In genomic region chr14:51144451-51144850, GRCm38 (mm10) we compare ENCODE assay signal across 35 mouse cellular contexts. TPM values are rescaled to one million over a fixed set of nuclear protein-coding genes. Genes with fewer than 3 reads are reported as not detected.
DNase-seq lines count a peak whose midpoint lies in the region; ATAC-seq and TF ChIP-seq lines count a peak whose summit lies in the region.
"Had no signal": no experiment of that assay in that cellular context is flagged by ENCODE, and none has a peak within 500 bp of the region (broad histone marks: within the 10 kb centered on the region; RNA-seq: fewer than 3 reads in every experiment).

No protein-coding gene starts in this region.

- no peak overlapping the region for H3K9ac ChIP-seq in heart, adult 2 months (ENCODE audit: low read depth, low read length)
- 0 out of 2 replicates have a peak overlapping the region, but pooled peaks have one; percentile 14 for H3K9ac ChIP-seq in liver, embryonic 12.5 days
- peak overlapping the region; percentile 56 for H3K9ac ChIP-seq in liver, embryonic 14.5 days (replicated peaks)
- H3K9ac ChIP-seq in liver, postnatal 0 days (replicated peaks): no peak overlapping the region
- no peak overlapping the region for H3K9ac ChIP-seq in forebrain, embryonic 11.5 days (ENCODE audit: low read length)
- H3K9ac ChIP-seq: embryonic facial prominence, embryonic 12.5 days; embryonic facial prominence, embryonic 15.5 days; forebrain, postnatal 0 days; hindbrain, embryonic 12.5 days; hindbrain, embryonic 15.5 days had no signal

- H3K4me1 ChIP-seq in heart, adult 2 months (ENCODE audit: control insufficient read depth, insufficient read depth, low read length): peaks cover 1% of the 10 kb centered on the region; the same call in 1 of the 2 replicates
- peaks cover 93% of the 10 kb centered on the region for H3K4me1 ChIP-seq in liver, embryonic 12.5 days
- H3K4me1 ChIP-seq in liver, embryonic 14.5 days (replicated peaks; ENCODE audit: control insufficient read depth in 2 of 2, insufficient read depth in 2 of 2, low read length in 1 of 2): peaks cover 75 to 79% of the 10 kb centered on the region in 2 experiments
- H3K4me1 ChIP-seq in liver, postnatal 0 days (ENCODE audit: insufficient read depth): peaks cover 32% of the 10 kb centered on the region
- H3K4me1 ChIP-seq in forebrain, embryonic 11.5 days (replicated peaks; ENCODE audit: control insufficient read depth, insufficient read depth, low read length): no peaks in the 10 kb centered on the region
- H3K4me1 ChIP-seq: embryonic facial prominence, embryonic 12.5 days; embryonic facial prominence, embryonic 15.5 days; hindbrain, embryonic 15.5 days had no signal

- H3K27me3 ChIP-seq in heart, adult 2 months (ENCODE audit: control insufficient read depth, insufficient read depth, low read length): no peaks in the 10 kb centered on the region
- no peaks in the 10 kb centered on the region for H3K27me3 ChIP-seq in liver, embryonic 12.5 days (replicated peaks)
- H3K27me3 ChIP-seq in liver, embryonic 14.5 days (ENCODE audit: control insufficient read depth, insufficient read depth, low read length): no peaks in the 10 kb centered on the region
- H3K27me3 ChIP-seq in liver, postnatal 0 days (ENCODE audit: insufficient read depth, low read length): no peaks in the 10 kb centered on the region
- H3K27me3 ChIP-seq in forebrain, embryonic 11.5 days (ENCODE audit: control insufficient read depth, insufficient read depth, low read length): no peaks in the 10 kb centered on the region
- H3K27me3 ChIP-seq: embryonic facial prominence, embryonic 12.5 days; embryonic facial prominence, embryonic 15.5 days; hindbrain, embryonic 12.5 days; hindbrain, embryonic 15.5 days had no signal

- TF ChIP-seq EP300 in heart, adult 2 months (IDR thresholded peaks at IDR 0.05; ENCODE audit: insufficient read depth, low read depth, low read length): no peak
- TF ChIP-seq EP300 in liver, embryonic 14.5 days (IDR thresholded peaks at IDR 0.05; ENCODE audit: low read depth): no peak
- TF ChIP-seq EP300 in liver, postnatal 0 days (IDR thresholded peaks at IDR 0.05; ENCODE audit: low read depth): no peak

- TF ChIP-seq POLR2A in heart, adult 2 months (IDR thresholded peaks at IDR 0.05; ENCODE audit: insufficient read depth, low read depth, low read length): no peak

- intact Hi-C loops in heart, adult 2 months (cut with DNase I): no loop called here

- ATAC-seq in liver, embryonic 12.5 days: no peak
- no peak for ATAC-seq in liver, embryonic 14.5 days (ENCODE audit: insufficient read depth)
- no peak for ATAC-seq in liver, postnatal 0 days
- ATAC-seq in megakaryocyte, adult 5-6 weeks (ENCODE audit: poor library complexity, severe bottlenecking): no peak
- ATAC-seq in forebrain, embryonic 11.5 days (replicated peaks; ENCODE audit: low FRiP score): no peak
- ATAC-seq: CD4-positive, CD25-positive, alpha-beta regulatory T cell, adult 4 months; forebrain, embryonic 14.5 days; forebrain, postnatal 0 days had no signal

- no peaks in the 10 kb centered on the region for H3K9me3 ChIP-seq in liver, embryonic 12.5 days (replicated peaks)
- no peaks in the 10 kb centered on the region for H3K9me3 ChIP-seq in liver, embryonic 14.5 days (ENCODE audit: control insufficient read depth, low read length)
- H3K9me3 ChIP-seq in liver, postnatal 0 days (ENCODE audit: low read length): no peaks in the 10 kb centered on the region
- no peaks in the 10 kb centered on the region for H3K9me3 ChIP-seq in forebrain, embryonic 11.5 days (ENCODE audit: control insufficient read depth, low read length)
- H3K9me3 ChIP-seq: embryonic facial prominence, embryonic 12.5 days; embryonic facial prominence, embryonic 15.5 days; forebrain, embryonic 10.5 days; hindbrain, embryonic 12.5 days; hindbrain, embryonic 15.5 days had no signal

- WGBS in heart, adult 2 months: 98% methylated on average over 4 of the region's 4 CpGs
- whole genome bisulfite sequencing in liver, embryonic 12.5 days (ENCODE audit: insufficient replicate concordance): 86% methylated on average over 4 of the region's 4 CpGs
- WGBS in liver, embryonic 14.5 days (ENCODE audit: insufficient replicate concordance): 85% methylated on average over 4 of the region's 4 CpGs
- 95% methylated on average over 4 of the region's 4 CpGs for WGBS in liver, postnatal 0 days (ENCODE audit: insufficient replicate concordance)
- WGBS in forebrain, embryonic 11.5 days: 97% methylated on average over 4 of the region's 4 CpGs

- no peak for TF ChIP-seq CTCF in heart, adult 2 months (IDR thresholded peaks at IDR 0.05)
- no peak for TF ChIP-seq CTCF in liver, embryonic 14.5 days (IDR thresholded peaks at IDR 0.05; ENCODE audit: low read depth)
- no peak for TF ChIP-seq CTCF in liver, postnatal 0 days (IDR thresholded peaks at IDR 0.05; ENCODE audit: low read depth)

- H3K79me2 ChIP-seq in heart, adult 2 months (replicated peaks; ENCODE audit: control insufficient read depth, insufficient read depth, low read length): no peaks in the 10 kb centered on the region

- H3K36me3 ChIP-seq in heart, adult 2 months (ENCODE audit: control insufficient read depth, insufficient read depth, low read length): peaks cover 4% of the 10 kb centered on the region
- H3K36me3 ChIP-seq in liver, embryonic 12.5 days: no peaks in the 10 kb centered on the region
- H3K36me3 ChIP-seq in liver, embryonic 14.5 days (replicated peaks; ENCODE audit: control insufficient read depth, insufficient read depth, low read depth): no peaks in the 10 kb centered on the region
- H3K36me3 ChIP-seq in liver, postnatal 0 days (replicated peaks; ENCODE audit: insufficient read depth, low read length): no peaks in the 10 kb centered on the region
- no peaks in the 10 kb centered on the region for H3K36me3 ChIP-seq in forebrain, embryonic 11.5 days (ENCODE audit: control insufficient read depth, insufficient read depth, low read length)
- H3K36me3 ChIP-seq: embryonic facial prominence, embryonic 12.5 days; embryonic facial prominence, embryonic 15.5 days; forebrain, embryonic 10.5 days; hindbrain, embryonic 12.5 days; hindbrain, embryonic 15.5 days had no signal

- H3K4me3 ChIP-seq in heart, adult 2 months: no peak overlapping the region
- H3K4me3 ChIP-seq in liver, embryonic 12.5 days: no peak overlapping the region
- H3K4me3 ChIP-seq in liver, embryonic 14.5 days (ENCODE audit: insufficient read depth in 1 of 2, low read depth in 2 of 2, low read length in 2 of 2): no peak overlapping the region
- no peak overlapping the region for H3K4me3 ChIP-seq in liver, postnatal 0 days (ENCODE audit: low read depth, low read length)
- H3K4me3 ChIP-seq in forebrain, embryonic 11.5 days (ENCODE audit: low read depth, low read length): no peak overlapping the region
- H3K4me3 ChIP-seq: embryonic facial prominence, embryonic 12.5 days; embryonic facial prominence, embryonic 15.5 days; forebrain, embryonic 10.5 days; gastrocnemius, adult 2 months; hindbrain, embryonic 12.5 days; hindbrain, embryonic 15.5 days had no signal

- peak overlapping the region; percentile 44 for H3K4me2 ChIP-seq in liver, embryonic 12.5 days
- H3K4me2 ChIP-seq in liver, embryonic 14.5 days (ENCODE audit: low read depth): peak overlapping the region; percentile 62
- H3K4me2 ChIP-seq in liver, postnatal 0 days (ENCODE audit: low read depth, low read length): no peak overlapping the region
- no peak overlapping the region for H3K4me2 ChIP-seq in forebrain, embryonic 11.5 days (ENCODE audit: low read depth, low read length, severe bottlenecking)
- H3K4me2 ChIP-seq: embryonic facial prominence, embryonic 12.5 days; embryonic facial prominence, embryonic 15.5 days; heart, embryonic 11.5 days; hindbrain, embryonic 12.5 days; hindbrain, embryonic 15.5 days had no signal

- H3K27ac ChIP-seq in heart, adult 2 months: no peak overlapping the region; the same call in 1 of the 2 replicates
- peak overlapping the region; percentile 89 for H3K27ac ChIP-seq in liver, embryonic 12.5 days
- H3K27ac ChIP-seq in liver, embryonic 14.5 days: peak overlapping the region; percentile 97
- peak overlapping the region; percentile 77 for H3K27ac ChIP-seq in liver, postnatal 0 days (ENCODE audit: low read depth)
- H3K27ac ChIP-seq in forebrain, embryonic 11.5 days (ENCODE audit: low read depth, low read length): no peak overlapping the region
- H3K27ac ChIP-seq: embryonic facial prominence, embryonic 12.5 days; embryonic facial prominence, embryonic 15.5 days; forebrain, embryonic 10.5 days; gastrocnemius, adult 2 months; hindbrain, embryonic 12.5 days; hindbrain, embryonic 15.5 days had no signal

- DNase-seq in heart, adult 11 months: peak; percentile 70
- DNase-seq in heart, adult 2 months: no peak
- DNase-seq in liver, embryonic 14.5 days (ENCODE audit: low read depth in 3 of 3, low spot score in 3 of 3): no peak
- DNase-seq in liver, postnatal 0 days: no peak
- DNase-seq in forebrain, embryonic 11.5 days (ENCODE audit: low spot score): no peak
- DNase-seq: adrenal gland, adult 2 months; adrenal gland, postnatal 14 days; cerebellum, adult 11 months; cerebellum, adult 2 months; cerebellum, adult 9-11 months; cerebellum, postnatal 25 days; forebrain, postnatal 0 days; gastrocnemius, adult 2 months; gastrocnemius, postnatal 25 days had no signal

RNA-seq across cellular contexts. Expression of gene Rnase1, which starts 2.1 kb away (rescaled TPM):
- under 1 TPM; 0.42 to 0.84 TPM for total RNA-seq in heart, adult 2 months (2021)
- 0.53 and 0.76 TPM in 2 replicates for polyA plus RNA-seq in heart, adult 2 months (2012; rRNA removed)
- not detected in 2 replicates for polyA plus RNA-seq in liver, embryonic 12.5 days (2016; fragmentation: Nextera tagmentation; extraction: Ambion mirVana)
- polyA plus RNA-seq in liver, embryonic 14.5 days (2012; rRNA removed): not detected in 2 replicates
- polyA plus RNA-seq in liver, embryonic 14.5 days (2014; fragmentation: Nextera tagmentation; extraction: Ambion mirVana): not detected in 2 replicates
- 0.11 and 2.1 TPM in 2 replicates for polyA plus RNA-seq in liver, postnatal 0 days (2015; fragmentation: Nextera tagmentation; extraction: Ambion mirVana)
- not detected in 2 replicates for total RNA-seq in megakaryocyte, adult 5-6 weeks (2015)
- not detected in 2 replicates for total RNA-seq in megakaryocyte, adult 5-6 weeks (2017)
- not detected in 2 replicates for polyA plus RNA-seq in forebrain, embryonic 11.5 days (2014; fragmentation: Nextera tagmentation; extraction: Ambion mirVana)
- total RNA-seq: adrenal gland, postnatal 14 days; common myeloid progenitor, adult 5-6 weeks; forebrain, postnatal 0 days; gastrocnemius, adult 2 months; gastrocnemius, postnatal 25 days; hematopoietic stem cell, adult 5-6 weeks; MEL had no signal
- polyA plus RNA-seq: adrenal gland, adult 2 months; C2C12; CD4-positive, CD25-positive, alpha-beta regulatory T cell, adult 4 months; embryonic facial prominence, embryonic 12.5 days; forebrain, embryonic 10.5 days; heart, embryonic 11.5 days; hindbrain, embryonic 12.5 days had no signal

RNA-seq across cellular contexts. Expression of gene Rnase2b, which starts 17.6 kb away (rescaled TPM):
- total RNA-seq in heart, adult 2 months (2021): not detected
- not detected in 2 replicates for polyA plus RNA-seq in heart, adult 2 months (2012; rRNA removed)
- not detected in 2 replicates for polyA plus RNA-seq in liver, embryonic 12.5 days (2016; fragmentation: Nextera tagmentation; extraction: Ambion mirVana)
- not detected in 2 replicates for polyA plus RNA-seq in liver, embryonic 14.5 days (2012; rRNA removed)
- not detected in 2 replicates for polyA plus RNA-seq in liver, embryonic 14.5 days (2014; fragmentation: Nextera tagmentation; extraction: Ambion mirVana)
- not detected in 2 replicates for polyA plus RNA-seq in liver, postnatal 0 days (2015; fragmentation: Nextera tagmentation; extraction: Ambion mirVana)
- total RNA-seq in megakaryocyte, adult 5-6 weeks (2015): 7.5 and 8.9 TPM in 2 replicates
- 0.92 and 4.3 TPM in 2 replicates for total RNA-seq in megakaryocyte, adult 5-6 weeks (2017)
- polyA plus RNA-seq in forebrain, embryonic 11.5 days (2014; fragmentation: Nextera tagmentation; extraction: Ambion mirVana): not detected in 2 replicates
- total RNA-seq: adrenal gland, adult 2 months; adrenal gland, postnatal 14 days; adrenal gland, postnatal 4 days; common myeloid progenitor, adult 5-6 weeks; forebrain, postnatal 0 days; gastrocnemius, adult 2 months; gastrocnemius, postnatal 25 days; heart, adult 8-10 months; heart, postnatal 25 days; hematopoietic stem cell, adult 5-6 weeks; MEL had no signal
- polyA plus RNA-seq: adrenal gland, adult 2 months; C2C12; CD4-positive, CD25-positive, alpha-beta regulatory T cell, adult 4 months; cerebellum, adult 2 months; embryonic facial prominence, embryonic 12.5 days; embryonic facial prominence, embryonic 15.5 days; forebrain, embryonic 10.5 days; forebrain, embryonic 14.5 days; forebrain, postnatal 0 days; frontal cortex, adult 2 months; gonadal fat pad, adult 2 months; heart, embryonic 11.5 days; heart, embryonic 14.5 days; heart, postnatal 0 days; hindbrain, embryonic 12.5 days; hindbrain, embryonic 15.5 days had no signal

RNA-seq across cellular contexts. Expression of gene Rnase6, which starts 20.7 kb away (rescaled TPM):
- total RNA-seq in heart, adult 2 months (2021): under 1 TPM; 0.25 to 0.78 TPM
- polyA plus RNA-seq in heart, adult 2 months (2012; rRNA removed): 1.9 and 3.5 TPM in 2 replicates
- polyA plus RNA-seq in liver, embryonic 12.5 days (2016; fragmentation: Nextera tagmentation; extraction: Ambion mirVana): 2.3 and 4.0 TPM in 2 replicates
- polyA plus RNA-seq in liver, embryonic 14.5 days (2012; rRNA removed): 1.9 and 2.8 TPM in 2 replicates
- 3.6 TPM in 2 replicates for polyA plus RNA-seq in liver, embryonic 14.5 days (2014; fragmentation: Nextera tagmentation; extraction: Ambion mirVana)
- 6.3 and 7.5 TPM in 2 replicates for polyA plus RNA-seq in liver, postnatal 0 days (2015; fragmentation: Nextera tagmentation; extraction: Ambion mirVana)
- 288 and 294 TPM in 2 replicates for total RNA-seq in megakaryocyte, adult 5-6 weeks (2015)
- total RNA-seq in megakaryocyte, adult 5-6 weeks (2017): 303 and 351 TPM in 2 replicates
- not detected in 2 replicates for polyA plus RNA-seq in forebrain, embryonic 11.5 days (2014; fragmentation: Nextera tagmentation; extraction: Ambion mirVana)
- total RNA-seq: gastrocnemius, postnatal 25 days had no signal
- polyA plus RNA-seq: C2C12; heart, embryonic 11.5 days had no signal

RNA-seq across cellular contexts. Expression of gene Eddm3b, which starts 30.2 kb away (rescaled TPM):
- not detected for total RNA-seq in heart, adult 2 months (2021)
- not detected in 2 replicates for polyA plus RNA-seq in heart, adult 2 months (2012; rRNA removed)
- polyA plus RNA-seq in liver, embryonic 12.5 days (2016; fragmentation: Nextera tagmentation; extraction: Ambion mirVana): not detected in 2 replicates
- polyA plus RNA-seq in liver, embryonic 14.5 days (2012; rRNA removed): not detected in 2 replicates
- polyA plus RNA-seq in liver, embryonic 14.5 days (2014; fragmentation: Nextera tagmentation; extraction: Ambion mirVana): not detected in 2 replicates
- polyA plus RNA-seq in liver, postnatal 0 days (2015; fragmentation: Nextera tagmentation; extraction: Ambion mirVana): 0.07 TPM in 2 replicates
- total RNA-seq in megakaryocyte, adult 5-6 weeks (2015): not detected in 2 replicates
- not detected in 2 replicates for total RNA-seq in megakaryocyte, adult 5-6 weeks (2017)
- 0.19 TPM in 1 of 2 replicates, not detected in the other for polyA plus RNA-seq in forebrain, embryonic 11.5 days (2014; fragmentation: Nextera tagmentation; extraction: Ambion mirVana)
- total RNA-seq: adrenal gland, adult 2 months; adrenal gland, postnatal 14 days; common myeloid progenitor, adult 5-6 weeks; forebrain, postnatal 0 days; gastrocnemius, adult 2 months; gastrocnemius, postnatal 25 days; heart, adult 8-10 months; heart, postnatal 25 days; hematopoietic stem cell, adult 5-6 weeks; MEL had no signal
- polyA plus RNA-seq: adrenal gland, adult 2 months; C2C12; CD4-positive, CD25-positive, alpha-beta regulatory T cell, adult 4 months; cerebellum, adult 2 months; embryonic facial prominence, embryonic 12.5 days; embryonic facial prominence, embryonic 15.5 days; forebrain, embryonic 10.5 days; forebrain, embryonic 14.5 days; frontal cortex, adult 2 months; heart, embryonic 11.5 days; heart, embryonic 14.5 days; heart, postnatal 0 days; hindbrain, embryonic 12.5 days; hindbrain, embryonic 15.5 days had no signal

RNA-seq across cellular contexts. Expression of gene Ang, which starts 53.5 kb away (rescaled TPM):
- 10 to 100 TPM in 1 of 2 experiments, 1 to 10 TPM in 1; 5.6 to 10.2 TPM for total RNA-seq in heart, adult 2 months (2021)
- 10.8 and 12.1 TPM in 2 replicates for polyA plus RNA-seq in heart, adult 2 months (2012; rRNA removed)
- polyA plus RNA-seq in liver, embryonic 12.5 days (2016; fragmentation: Nextera tagmentation; extraction: Ambion mirVana): 2.6 and 3.5 TPM in 2 replicates
- polyA plus RNA-seq in liver, embryonic 14.5 days (2012; rRNA removed): 3.3 and 3.4 TPM in 2 replicates
- polyA plus RNA-seq in liver, embryonic 14.5 days (2014; fragmentation: Nextera tagmentation; extraction: Ambion mirVana): 5.4 and 7.1 TPM in 2 replicates
- polyA plus RNA-seq in liver, postnatal 0 days (2015; fragmentation: Nextera tagmentation; extraction: Ambion mirVana): 85.3 and 131 TPM in 2 replicates
- total RNA-seq in megakaryocyte, adult 5-6 weeks (2015): 8.2 and 10.0 TPM in 2 replicates
- total RNA-seq in megakaryocyte, adult 5-6 weeks (2017): 9.4 and 13.7 TPM in 2 replicates
- polyA plus RNA-seq in forebrain, embryonic 11.5 days (2014; fragmentation: Nextera tagmentation; extraction: Ambion mirVana): 1.9 and 3.0 TPM in 2 replicates
- total RNA-seq: hematopoietic stem cell, adult 5-6 weeks; MEL had no signal

Comparison
In these comparisons a context has a peak if more than half of its experiments do, and no peak if none do; other contexts are left out.
1. H3K9ac ChIP-seq: peak in liver, embryonic 12.5 days (single experiment) and liver, embryonic 14.5 days (single experiment); none in heart, adult 2 months (single experiment), liver, postnatal 0 days (single experiment) and forebrain, embryonic 11.5 days (single experiment).
2. H3K4me2 ChIP-seq: peak in liver, embryonic 12.5 days (single experiment) and liver, embryonic 14.5 days (single experiment); none in liver, postnatal 0 days (single experiment) and forebrain, embryonic 11.5 days (single experiment).
3. H3K27ac ChIP-seq: peak in liver, embryonic 12.5 days (single experiment), liver, embryonic 14.5 days (single experiment) and liver, postnatal 0 days (single experiment); none in heart, adult 2 months (single experiment) and forebrain, embryonic 11.5 days (single experiment).